Mouse (Mus musculus) liver, postnatal 0 days (tissue): ENCODE measurements around the gene Btbd7. TPM values are rescaled to one million over a fixed set of nuclear protein-coding genes. Genes with fewer than 3 reads are reported as not detected.

Source experiments
- ATAC-seq: fragments of 200-750 bp; cut with Nextera tagmentation; 2 replicates; pipeline ENCODE4 v1.8.0; 2017; ENCODE audit warnings: mild to moderate bottlenecking, moderate library complexity
- DNase-seq: peaks from one replicate; pipeline ENCODE4 v3.0.0-alpha.2; 2016
- H3K27ac ChIP-seq: fragments of 300-500 bp; sonication (generic); 2 replicates; pipeline ENCODE4 v1.5.1; 2014; ENCODE audit warnings: antibody characterized with exemption, moderate library complexity, mild to moderate bottlenecking, low read depth
- H3K27me3 ChIP-seq: fragments of 300-500 bp; sonication (generic); 2 replicates; pipeline ENCODE4 v1.6.1; 2014; ENCODE audit warnings: low read length, control low read depth, mixed read lengths; ENCODE audit not compliant: insufficient read depth
- H3K36me3 ChIP-seq: fragments of 300-500 bp; sonication (generic); replicated peaks from 2 replicates; pipeline ENCODE4 v1.6.1; 2014; ENCODE audit warnings: mild to moderate bottlenecking, control low read depth, low read length, moderate library complexity, mixed read lengths; ENCODE audit not compliant: insufficient read depth
- H3K4me1 ChIP-seq: fragments of 300-500 bp; sonication (generic); 2 replicates; pipeline ENCODE4 v1.6.1; 2014; ENCODE audit warnings: antibody characterized with exemption, mild to moderate bottlenecking, control low read depth; ENCODE audit not compliant: insufficient read depth
- H3K4me2 ChIP-seq: fragments of 300-500 bp; sonication (generic); 2 replicates; pipeline ENCODE4 v1.6.1; 2014; ENCODE audit warnings: low read depth, mild to moderate bottlenecking, low read length, moderate library complexity, mixed read lengths
- H3K4me3 ChIP-seq: fragments of 300-500 bp; sonication (generic); 2 replicates; pipeline ENCODE4 v1.5.1; 2014; ENCODE audit warnings: low read depth, low read length
- H3K9ac ChIP-seq: fragments of 300-500 bp; sonication (generic); replicated peaks from 2 replicates; pipeline ENCODE4 v1.6.1; 2014; ENCODE audit warnings: mild to moderate bottlenecking, moderate library complexity
- H3K9me3 ChIP-seq: fragments of 300-500 bp; sonication (generic); 2 replicates; pipeline ENCODE4 v1.6.1; 2016; ENCODE audit warnings: mild to moderate bottlenecking, control low read depth, low read length, mixed read lengths
- CTCF ChIP-seq: sonication (generic); IDR thresholded peaks from 2 replicates; pipeline ENCODE4 v1.5.1; 2016; ENCODE audit warnings: antibody characterized with exemption, low read depth
- EP300 ChIP-seq: IDR thresholded peaks from 2 replicates; pipeline ENCODE4 v1.6.1; 2016; ENCODE audit warnings: antibody characterized with exemption, low read depth, mild to moderate bottlenecking
- WGBS: fragments of 180-500 bp; shearing (Covaris S2); extraction: QIAGEN DNeasy Blood & Tissue Kit; methylation state at CpG from one replicate; pipeline ENCODE4 v1.1.7; 2014; ENCODE audit not compliant: insufficient replicate concordance; 5-methylcytosine and 5-hydroxymethylcytosine counted together
- polyA plus RNA-seq: library from polyadenylated mRNA; unstranded; fragments of >200 nt; fragmentation: Nextera tagmentation; extraction: Ambion mirVana; gene quantifications from 2 replicates; pipeline ENCODE4 v1.2.1, GENCODE M21; 2015

Btbd7 gene
- polyA plus RNA-seq, 1 experiment from 2014 or later: 4.6 TPM

DNA sequence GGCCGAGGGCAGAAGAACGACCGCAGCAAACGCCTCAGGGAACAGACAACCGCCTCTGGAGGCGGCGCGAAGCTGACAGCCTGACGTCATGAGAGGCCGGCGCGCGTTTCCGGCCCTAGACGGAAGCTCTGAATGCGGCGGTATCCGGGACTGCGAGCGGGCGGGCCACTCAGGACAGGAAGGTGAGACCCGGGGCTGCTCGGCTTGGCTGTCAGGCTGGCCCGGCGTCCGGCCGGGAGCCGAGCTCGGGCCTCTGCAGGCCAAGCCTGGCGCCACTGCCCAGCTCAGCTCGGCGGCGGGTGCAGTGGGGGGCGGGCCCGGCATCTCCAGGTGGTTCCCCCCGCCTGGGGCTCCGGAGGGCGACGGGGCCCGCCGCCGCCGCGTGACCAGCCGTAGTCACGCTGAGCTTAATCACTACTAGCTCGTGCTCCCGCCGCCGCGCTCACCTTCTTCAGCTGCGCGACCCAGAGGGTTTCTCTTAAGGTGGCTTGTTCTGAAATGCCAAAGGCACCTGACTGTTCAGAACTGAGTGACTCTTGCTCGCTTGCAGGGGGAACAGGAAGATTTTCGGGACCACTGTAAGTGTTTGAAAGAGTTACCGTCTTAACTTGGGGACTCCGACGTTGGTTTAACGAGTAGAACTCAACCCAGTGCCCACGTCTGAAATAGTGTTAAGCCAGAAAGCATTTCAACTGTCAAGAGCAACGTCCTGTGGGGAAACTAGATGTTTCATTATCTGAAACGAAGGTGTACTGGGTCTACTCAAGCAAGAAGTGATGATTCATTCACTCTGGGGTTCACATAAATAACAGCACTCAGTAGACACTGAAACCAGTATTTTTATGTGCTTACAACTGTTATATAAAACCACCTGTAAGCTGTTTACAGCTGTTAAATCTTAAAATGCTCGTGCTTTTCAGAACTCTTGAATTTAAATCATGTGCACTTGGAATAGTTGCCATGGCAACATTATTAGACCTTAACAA is 134.4 kb downstream of the Btbd7 start, which contains the start of the genes Moap1 and Tmem251:
TSS of gene Moap1 (minus strand) at position 73 of the 986 bp plus-strand sequence.
TSS of gene Tmem251 (plus strand) at position 174 of the 986 bp plus-strand sequence.
- DNase-seq: peak; percentile 93
- Histone ChIP-seq H3K4me2 (peak within 1 kb of the TSS; percentile 81), H3K9me3 (no peaks in the 10 kb centered on the region), H3K27ac (peak within 1 kb of the TSS; percentile 92), H3K4me1 (peaks cover 19% of the 10 kb centered on the region), H3K27me3 (no peaks in the 10 kb centered on the region), H3K9ac (peak within 1 kb of the TSS; percentile 75), H3K36me3 (no peaks in the 10 kb centered on the region; the same call in 1 of the 2 replicates), H3K4me3 (peak within 1 kb of the TSS; percentile 67)
- TF ChIP-seq EP300 (no peak), CTCF (no peak)
- 1% methylated on average over 59 of the region's 63 CpGs for WGBS
- peak; percentile 97 for ATAC-seq

- H3K4me3 ChIP-seq: peak overlapping the region; percentile 67
- H3K9me3 ChIP-seq: no peaks in the 10 kb centered on the region
- no peaks in the 10 kb centered on the region for H3K27me3 ChIP-seq
- H3K36me3 ChIP-seq: no peaks in the 10 kb centered on the region
- peak overlapping the region; percentile 92 for H3K27ac ChIP-seq
- ATAC-seq: peak; percentile 55
- H3K9ac ChIP-seq: peak overlapping the region; percentile 75
- TF ChIP-seq EP300 (no peak), CTCF (no peak)
- peak overlapping the region; percentile 81 for H3K4me2 ChIP-seq
- H3K4me1 ChIP-seq: peaks cover 19% of the 10 kb centered on the region
- no peak for DNase-seq
- WGBS: 2% methylated on average over 33 of the region's 33 CpGs
These were observed 135.2 kb downstream of the Btbd7 start for GRCm38 (mm10) chr12:102743036-102743588.

GRCm38 (mm10) chr12:102742056-102742455 is 136.2 kb downstream of the Btbd7 start:
- Histone ChIP-seq H3K9me3 (no peaks in the 10 kb centered on the region), H3K36me3 (no peaks in the 10 kb centered on the region), H3K27me3 (no peaks in the 10 kb centered on the region), H3K4me3 (no peak overlapping the region), H3K4me1 (peaks cover 19% of the 10 kb centered on the region), H3K9ac (no peak overlapping the region), H3K4me2 (no peak overlapping the region), H3K27ac (no peak overlapping the region)
- no peak for TF ChIP-seq CTCF
- TF ChIP-seq EP300: no peak
- DNase-seq (no peak), ATAC-seq (no peak)
- 69% methylated on average over 7 of the region's 7 CpGs for WGBS

- Histone ChIP-seq H3K27me3 (no peaks in the 10 kb centered on the region), H3K9ac (no peak overlapping the region), H3K4me1 (peaks cover 14% of the 10 kb centered on the region), H3K4me3 (no peak overlapping the region), H3K9me3 (no peaks in the 10 kb centered on the region), H3K4me2 (no peak overlapping the region), H3K27ac (no peak overlapping the region), H3K36me3 (no peaks in the 10 kb centered on the region)
- no peak for DNase-seq
- 61% methylated on average over 3 of the region's 3 CpGs for WGBS
- ATAC-seq: no peak
- TF ChIP-seq CTCF (peak; percentile 67), EP300 (no peak)
These were observed 138.0 kb downstream of the Btbd7 start for GRCm38 (mm10) chr12:102740285-102740684.

- no peaks in the 10 kb centered on the region for H3K9me3 ChIP-seq
- WGBS: 81% methylated on average over 5 of the region's 5 CpGs
- no peak for ATAC-seq
- TF ChIP-seq CTCF (no peak), EP300 (no peak)
- H3K27me3 ChIP-seq: no peaks in the 10 kb centered on the region
- H3K9ac ChIP-seq: no peak overlapping the region
- H3K36me3 ChIP-seq: no peaks in the 10 kb centered on the region
- DNase-seq: no peak
- no peak overlapping the region for H3K4me3 ChIP-seq
- no peak overlapping the region for H3K4me2 ChIP-seq
- peaks cover 8% of the 10 kb centered on the region for H3K4me1 ChIP-seq
- H3K27ac ChIP-seq: no peak overlapping the region
These were observed 139.2 kb downstream of the Btbd7 start for GRCm38 (mm10) chr12:102739096-102739495.

DNA sequence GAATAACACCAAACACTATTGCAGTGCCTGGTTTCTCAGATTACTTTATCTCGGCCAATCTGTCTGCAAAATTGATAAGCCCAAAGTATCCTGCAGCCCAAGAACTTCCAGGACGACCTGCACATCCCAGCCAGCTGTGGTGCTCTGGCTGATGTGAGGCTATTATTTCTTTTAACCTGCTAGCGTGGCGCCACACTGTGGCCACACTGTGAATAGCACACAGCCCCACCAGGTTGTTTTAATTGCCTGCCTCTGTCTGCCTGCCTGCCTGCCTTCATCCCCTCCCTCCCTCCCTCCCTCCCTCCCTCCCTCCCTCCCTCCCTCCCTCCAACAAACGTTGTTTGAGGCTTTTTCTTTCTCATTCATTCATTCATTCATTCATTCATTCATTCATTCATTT is 144.9 kb downstream of the Btbd7 start:
- Histone ChIP-seq H3K36me3 (no peaks in the 10 kb centered on the region), H3K27me3 (no peaks in the 10 kb centered on the region), H3K9ac (no peak overlapping the region), H3K9me3 (no peaks in the 10 kb centered on the region), H3K4me1 (peaks cover 15% of the 10 kb centered on the region), H3K27ac (no peak overlapping the region), H3K4me2 (no peak overlapping the region), H3K4me3 (no peak overlapping the region)
- DNase-seq: peak; percentile 77
- WGBS: 12% methylated on average over 4 of the region's 5 CpGs
- ATAC-seq: peak; percentile 13; the same call in 1 of the 2 replicates
- TF ChIP-seq CTCF (peak; percentile 80), EP300 (no peak)
